Mouse (Mus musculus): ENCODE results near the gene Tex38. TPM values are rescaled to one million over a fixed set of nuclear protein-coding genes. Genes with fewer than 3 reads are reported as not detected.

The Tex38 gene
- polyA plus RNA-seq, 1 experiment from 2014 or later, result 0.33 TPM

- peaks cover 7% of the 10 kb centered on the region for H3K4me1 ChIP-seq (replicated peaks; ENCODE audit: control insufficient read depth, insufficient read depth, low read length)
- under 1% methylated on average over 54 of the region's 69 CpGs for WGBS
- no peaks in the 10 kb centered on the region for H3K9me3 ChIP-seq (ENCODE audit: control insufficient read depth, low read length)
- H3K36me3 ChIP-seq (replicated peaks; ENCODE audit: control insufficient read depth, insufficient read depth), result peaks cover 12% of the 10 kb centered on the region
- DNase-seq (ENCODE audit: low spot score) (peak; percentile 76), ATAC-seq (ENCODE audit: low FRiP score) (peak; percentile 91)
- H3K4me3 ChIP-seq (replicated peaks; ENCODE audit: low read length), result peak within 1 kb of the TSS; percentile 76
- H3K9ac ChIP-seq, result peak within 1 kb of the TSS; percentile 84
- peak within 1 kb of the TSS; percentile 56 for H3K27ac ChIP-seq
- no peaks in the 10 kb centered on the region for H3K27me3 ChIP-seq (ENCODE audit: control insufficient read depth, insufficient read depth, low read length)
- H3K4me2 ChIP-seq (replicated peaks), result peak within 1 kb of the TSS; percentile 69
These were observed 4.1 kb upstream of the Tex38 start, which contains the start of gene Atpaf1 for GRCm38 (mm10) chr4:115784769-115785510. Gene Atpaf1, plus strand, starts transcription at chr4:115784812.

GRCm38 (mm10) chr4:115782026-115782805 is 1.4 kb upstream of the Tex38 start:
- no peak for DNase-seq (ENCODE audit: low spot score)
- H3K9ac ChIP-seq, result no peak overlapping the region
- H3K4me2 ChIP-seq (replicated peaks), result no peak overlapping the region
- no peak overlapping the region for H3K4me3 ChIP-seq (replicated peaks; ENCODE audit: low read length)
- no peaks in the 10 kb centered on the region for H3K9me3 ChIP-seq (ENCODE audit: control insufficient read depth, low read length)
- no peak overlapping the region for H3K27ac ChIP-seq
- H3K4me1 ChIP-seq (replicated peaks; ENCODE audit: control insufficient read depth, insufficient read depth, low read length), result peaks cover 7% of the 10 kb centered on the region
- no peaks in the 10 kb centered on the region for H3K27me3 ChIP-seq (ENCODE audit: control insufficient read depth, insufficient read depth, low read length)
- no peaks in the 10 kb centered on the region for H3K36me3 ChIP-seq (replicated peaks; ENCODE audit: control insufficient read depth, insufficient read depth)
- no peak for ATAC-seq (ENCODE audit: low FRiP score)
- WGBS, result 92% methylated on average over 5 of the region's 5 CpGs

- Histone ChIP-seq H3K9me3 (ENCODE audit: control insufficient read depth, low read length) (no peaks in the 10 kb centered on the region), H3K27ac (no peak overlapping the region), H3K36me3 (replicated peaks; ENCODE audit: control insufficient read depth, insufficient read depth) (peaks cover 11% of the 10 kb centered on the region), H3K9ac (no peak overlapping the region), H3K4me1 (replicated peaks; ENCODE audit: control insufficient read depth, insufficient read depth, low read length) (peaks cover 1% of the 10 kb centered on the region; the same call in 1 of the 2 replicates), H3K4me2 (replicated peaks) (no peak overlapping the region), H3K27me3 (ENCODE audit: control insufficient read depth, insufficient read depth, low read length) (no peaks in the 10 kb centered on the region), H3K4me3 (replicated peaks; ENCODE audit: low read length) (no peak overlapping the region)
- ATAC-seq (ENCODE audit: low FRiP score), result no peak
- 36% methylated on average over 6 of the region's 6 CpGs for WGBS
- DNase-seq (ENCODE audit: low spot score), result no peak
These were observed 549 bp downstream of the Tex38 start for GRCm38 (mm10) chr4:115780269-115780668.

- no peak overlapping the region for H3K4me2 ChIP-seq (replicated peaks)
- no peak overlapping the region for H3K4me3 ChIP-seq (replicated peaks; ENCODE audit: low read length)
- no peak for DNase-seq (ENCODE audit: low spot score)
- H3K36me3 ChIP-seq (replicated peaks; ENCODE audit: control insufficient read depth, insufficient read depth), result peaks cover 34% of the 10 kb centered on the region
- ATAC-seq (ENCODE audit: low FRiP score), result no peak
- no peaks in the 10 kb centered on the region for H3K4me1 ChIP-seq (replicated peaks; ENCODE audit: control insufficient read depth, insufficient read depth, low read length)
- WGBS, result 95% methylated on average over 2 of the region's 2 CpGs
- no peak overlapping the region for H3K27ac ChIP-seq
- H3K9ac ChIP-seq, result no peak overlapping the region
- H3K9me3 ChIP-seq (ENCODE audit: control insufficient read depth, low read length), result no peaks in the 10 kb centered on the region
- no peaks in the 10 kb centered on the region for H3K27me3 ChIP-seq (ENCODE audit: control insufficient read depth, insufficient read depth, low read length)
These were observed 3.2 kb downstream of the Tex38 start for GRCm38 (mm10) chr4:115777627-115778026.

GRCm38 (mm10) chr4:115775056-115775455 is 5.8 kb downstream of the Tex38 start:
- DNase-seq (ENCODE audit: low spot score) (no peak), ATAC-seq (ENCODE audit: low FRiP score) (no peak)
- Histone ChIP-seq H3K36me3 (replicated peaks; ENCODE audit: control insufficient read depth, insufficient read depth) (peaks cover 48% of the 10 kb centered on the region), H3K27me3 (ENCODE audit: control insufficient read depth, insufficient read depth, low read length) (no peaks in the 10 kb centered on the region), H3K4me1 (replicated peaks; ENCODE audit: control insufficient read depth, insufficient read depth, low read length) (no peaks in the 10 kb centered on the region), H3K4me3 (replicated peaks; ENCODE audit: low read length) (no peak overlapping the region), H3K9me3 (ENCODE audit: control insufficient read depth, low read length) (no peaks in the 10 kb centered on the region), H3K4me2 (replicated peaks) (no peak overlapping the region), H3K9ac (no peak overlapping the region), H3K27ac (no peak overlapping the region)
- WGBS, result 90% methylated on average over 6 of the region's 6 CpGs

GRCm38 (mm10) chr4:115767647-115768467 is 13.0 kb downstream of the Tex38 start:
- Histone ChIP-seq H3K4me1 (replicated peaks; ENCODE audit: control insufficient read depth, insufficient read depth, low read length) (no peaks in the 10 kb centered on the region), H3K4me2 (replicated peaks) (no peak overlapping the region), H3K9me3 (ENCODE audit: control insufficient read depth, low read length) (no peaks in the 10 kb centered on the region), H3K27me3 (ENCODE audit: control insufficient read depth, insufficient read depth, low read length) (no peaks in the 10 kb centered on the region), H3K9ac (no peak overlapping the region), H3K36me3 (replicated peaks; ENCODE audit: control insufficient read depth, insufficient read depth) (peaks cover 65% of the 10 kb centered on the region), H3K4me3 (replicated peaks; ENCODE audit: low read length) (no peak overlapping the region), H3K27ac (no peak overlapping the region)
- ATAC-seq (ENCODE audit: low FRiP score), result no peak
- 29% methylated on average over 11 of the region's 11 CpGs for WGBS
- no peak for DNase-seq (ENCODE audit: low spot score)

- H3K4me2 ChIP-seq (replicated peaks), result no peak overlapping the region
- H3K36me3 ChIP-seq (replicated peaks; ENCODE audit: control insufficient read depth, insufficient read depth), result peaks cover 69% of the 10 kb centered on the region
- no peaks in the 10 kb centered on the region for H3K27me3 ChIP-seq (ENCODE audit: control insufficient read depth, insufficient read depth, low read length)
- H3K27ac ChIP-seq, result no peak overlapping the region
- WGBS, result 88% methylated on average over 11 of the region's 11 CpGs
- no peak for DNase-seq (ENCODE audit: low spot score)
- no peaks in the 10 kb centered on the region for H3K4me1 ChIP-seq (replicated peaks; ENCODE audit: control insufficient read depth, insufficient read depth, low read length)
- H3K9me3 ChIP-seq (ENCODE audit: control insufficient read depth, low read length), result no peaks in the 10 kb centered on the region
- no peak overlapping the region for H3K9ac ChIP-seq
- H3K4me3 ChIP-seq (replicated peaks; ENCODE audit: low read length), result no peak overlapping the region
- ATAC-seq (ENCODE audit: low FRiP score), result peak; percentile 68
These were observed 16.2 kb downstream of the Tex38 start for GRCm38 (mm10) chr4:115764581-115764980.

GRCm38 (mm10) chr4:115761206-115761605 is 19.6 kb downstream of the Tex38 start:
- Histone ChIP-seq H3K36me3 (replicated peaks; ENCODE audit: control insufficient read depth, insufficient read depth) (peaks cover 75% of the 10 kb centered on the region), H3K27ac (no peak overlapping the region), H3K9me3 (ENCODE audit: control insufficient read depth, low read length) (no peaks in the 10 kb centered on the region), H3K9ac (no peak overlapping the region), H3K27me3 (ENCODE audit: control insufficient read depth, insufficient read depth, low read length) (no peaks in the 10 kb centered on the region), H3K4me1 (replicated peaks; ENCODE audit: control insufficient read depth, insufficient read depth, low read length) (no peaks in the 10 kb centered on the region), H3K4me2 (replicated peaks) (no peak overlapping the region), H3K4me3 (replicated peaks; ENCODE audit: low read length) (no peak overlapping the region)
- no peak for ATAC-seq (ENCODE audit: low FRiP score)
- 73% methylated on average over 3 of the region's 3 CpGs for WGBS
- peak; percentile 40 for DNase-seq (ENCODE audit: low spot score)

- no peak overlapping the region for H3K4me2 ChIP-seq (replicated peaks)
- H3K9me3 ChIP-seq (ENCODE audit: control insufficient read depth, low read length), result no peaks in the 10 kb centered on the region
- H3K9ac ChIP-seq, result no peak overlapping the region
- no peak for DNase-seq (ENCODE audit: low spot score)
- no peaks in the 10 kb centered on the region for H3K4me1 ChIP-seq (replicated peaks; ENCODE audit: control insufficient read depth, insufficient read depth, low read length)
- H3K36me3 ChIP-seq (replicated peaks; ENCODE audit: control insufficient read depth, insufficient read depth), result peaks cover 68% of the 10 kb centered on the region
- H3K4me3 ChIP-seq (replicated peaks; ENCODE audit: low read length), result no peak overlapping the region
- WGBS, result 95% methylated on average over 1 of the region's 1 CpGs
- no peak for ATAC-seq (ENCODE audit: low FRiP score)
- H3K27me3 ChIP-seq (ENCODE audit: control insufficient read depth, insufficient read depth, low read length), result no peaks in the 10 kb centered on the region
- no peak overlapping the region for H3K27ac ChIP-seq
These were observed 26.0 kb downstream of the Tex38 start for GRCm38 (mm10) chr4:115754851-115755250.

Measured in hindbrain, embryonic 14.5 days (tissue).